Comparison of ENCODE assay signal across 8 mouse cellular contexts in genomic region chr15:27466131-27467080, GRCm38 (mm10). TPM values are rescaled to one million over a fixed set of nuclear protein-coding genes. Genes with fewer than 3 reads are reported as not detected.
DNase-seq lines count a peak whose midpoint lies in the region.

Gene Ank (plus strand): TSS chr15:27466677.

- intact Hi-C loops in gastrocnemius, postnatal 14 days (cut with DNase I; ENCODE audit: low total_unique reads), result loop anchor here (10.0 kb wide), 1 partner anchor 98 kb away; no protein-coding TSS in a partner anchor
- intact Hi-C loops in left cerebral cortex, postnatal 10 days (cut with DNase I), result loop anchor here (2.0 to 5.0 kb wide), 3 partner anchors 116 to 146 kb away; no protein-coding TSS in a partner anchor

- H3K36me3 ChIP-seq in megakaryocyte, embryonic 14.5 days (replicated peaks; ENCODE audit: low read length), result peaks cover 6% of the 10 kb centered on the region

- peaks cover 20% of the 10 kb centered on the region for H3K27me3 ChIP-seq in megakaryocyte, embryonic 14.5 days (replicated peaks)

- H3K9me3 ChIP-seq in megakaryocyte, embryonic 14.5 days, result peaks cover 3% of the 10 kb centered on the region; the same call in 1 of the 2 replicates

- peaks cover 34% of the 10 kb centered on the region for H3K4me1 ChIP-seq in megakaryocyte, embryonic 14.5 days

- H3K4me3 ChIP-seq in megakaryocyte, embryonic 14.5 days (replicated peaks), result peak within 1 kb of the TSS; percentile 95

- DNase-seq in adipocyte (ENCODE audit: low spot score), result peak; percentile 64
- peak; percentile 76 for DNase-seq in embryo, embryonic 10 days (ENCODE audit: low spot score)
- peak; percentile 88 for DNase-seq in gastrocnemius, postnatal 14 days
- peak; percentile 83 for DNase-seq in induced T-regulatory cell, adult 2 months (ENCODE audit: low read depth)
- DNase-seq in left cerebral cortex, postnatal 10 days (ENCODE audit: extremely low spot score in 1 of 2, low spot score in 2 of 2), result peak; percentile 60 to 89
- peak; percentile 89 for DNase-seq in right cerebral cortex, adult 18-20 months
- peak; percentile 77 for DNase-seq in urinary bladder, adult 2 months (ENCODE audit: low spot score)

RNA-seq across cellular contexts. Expression of gene Ank, which starts in this region (rescaled TPM):
- 10 to 100 TPM; 41.5 to 55.1 TPM for total RNA-seq in gastrocnemius, postnatal 14 days (2021)
- 100 to 1,000 TPM; 165 to 172 TPM for total RNA-seq in left cerebral cortex, postnatal 10 days (2021)
- 4.7 and 5.0 TPM in 2 replicates for polyA plus RNA-seq in megakaryocyte, embryonic 14.5 days (2012; ENCODE audit: insufficient read depth, low replicate concordance)
- polyA plus RNA-seq in urinary bladder, adult 2 months (2012; rRNA removed), result 53.4 and 62.1 TPM in 2 replicates

Comparison
In these comparisons a context has a peak if more than half of its experiments do, and no peak if none do; other contexts are left out.
1. Peak in every context shown above with its lines: DNase-seq and H3K4me3 ChIP-seq.